ENCODE assay signal across 36 mouse cellular contexts in the genomic region with DNA sequence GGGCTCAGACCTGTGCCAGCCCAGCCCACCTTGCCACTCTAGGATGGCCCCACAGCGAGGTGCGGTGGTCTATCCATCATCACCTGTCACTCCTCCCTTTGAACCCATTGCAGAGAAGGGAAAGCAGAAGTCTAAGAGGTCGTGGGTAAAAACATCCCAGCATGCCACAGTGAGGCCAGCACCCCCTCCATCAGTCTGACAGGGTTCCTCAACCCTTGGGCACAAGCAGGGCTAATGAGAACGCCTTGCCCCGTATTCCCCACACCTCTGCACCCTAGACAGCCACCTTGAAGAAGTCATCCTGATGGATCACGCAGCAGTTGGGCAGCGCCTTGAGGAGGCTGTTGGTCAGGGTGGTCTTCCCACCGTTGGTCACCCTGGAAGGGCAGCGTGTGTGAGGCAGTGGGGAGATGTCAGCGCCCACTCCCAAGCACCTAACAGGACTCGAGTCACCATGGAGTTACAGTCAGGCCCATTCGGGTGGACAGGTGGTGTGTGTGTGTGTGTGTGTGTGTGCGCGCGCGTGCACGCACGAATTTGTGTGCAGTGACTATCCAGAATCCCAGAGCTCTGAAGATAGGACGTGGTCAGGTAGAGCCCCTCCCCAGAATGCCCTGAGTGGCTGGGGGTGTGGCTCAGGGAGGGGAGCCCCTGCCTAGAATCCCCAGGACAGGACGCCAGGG. TPM values are rescaled to one million over a fixed set of nuclear protein-coding genes. Genes with fewer than 3 reads are reported as not detected.
DNase-seq lines count a peak whose midpoint lies in the region; ATAC-seq and TF ChIP-seq lines count a peak whose summit lies in the region.
"Had no signal": no experiment of that assay in that cellular context is flagged by ENCODE, and none has a peak within 500 bp of the region (broad histone marks: within the 10 kb centered on the region; RNA-seq: fewer than 3 reads in every experiment).

No protein-coding gene starts in this region.

- peak overlapping the region; percentile 86 for H3K4me3 ChIP-seq in gastrocnemius, adult 2 months
- no peak overlapping the region for H3K4me3 ChIP-seq in intestine, embryonic 15.5 days (replicated peaks)
- H3K4me3 ChIP-seq in intestine, postnatal 0 days (ENCODE audit: low read depth, low read length), result no peak overlapping the region
- H3K4me3 ChIP-seq in heart, embryonic 14.5 days (ENCODE audit: control insufficient read depth in 1 of 2, insufficient read depth in 1 of 2, low read depth in 1 of 2, low read length in 2 of 2), result no peak overlapping the region
- H3K4me3 ChIP-seq: erythroblast, embryonic 14.5 days; hindbrain, embryonic 15.5 days; liver, embryonic 15.5 days; midbrain, embryonic 12.5 days had no signal

- 0 out of 2 replicates have a peak overlapping the region, but pooled peaks have one; percentile 5 for H3K9ac ChIP-seq in intestine, embryonic 15.5 days
- no peak overlapping the region for H3K9ac ChIP-seq in intestine, postnatal 0 days (ENCODE audit: low read depth, low read length)
- peak overlapping the region; percentile 69 for H3K9ac ChIP-seq in heart, embryonic 14.5 days (ENCODE audit: low read length)
- H3K9ac ChIP-seq: hindbrain, embryonic 15.5 days; liver, embryonic 15.5 days; lung, embryonic 14.5 days; midbrain, embryonic 12.5 days had no signal

- DNase-seq in gastrocnemius, adult 2 months, result peak; percentile 57
- DNase-seq in gastrocnemius, postnatal 25 days, result no peak
- peak; percentile 46 for DNase-seq in heart, postnatal 4 days
- DNase-seq in urinary bladder, postnatal 10 days (ENCODE audit: low spot score), result no peak
- DNase-seq in thymus, postnatal 4 days, result no peak
- DNase-seq: adrenal gland, postnatal 14 days; cerebellum, adult 11 months; cerebellum, adult 9-10 months; embryo, embryonic 11 days; kidney, adult 8-10 months; kidney, postnatal 4 days; left cerebral cortex, postnatal 4 days; lung, embryonic 14.5 days; thymus, adult 2 months had no signal

- H3K27ac ChIP-seq in gastrocnemius, adult 2 months, result peak overlapping the region; percentile 99
- no peak overlapping the region for H3K27ac ChIP-seq in intestine, embryonic 15.5 days
- H3K27ac ChIP-seq in intestine, postnatal 0 days (ENCODE audit: low read depth, low read length), result no peak overlapping the region
- peak overlapping the region; percentile 88 to 91 for H3K27ac ChIP-seq in heart, embryonic 14.5 days (replicated peaks in 1 of 2; ENCODE audit: control insufficient read depth in 1 of 2, insufficient read depth in 1 of 2, low read depth in 2 of 2, low read length in 2 of 2)
- H3K27ac ChIP-seq: hindbrain, embryonic 15.5 days; kidney, postnatal 0 days; liver, embryonic 15.5 days; midbrain, embryonic 12.5 days had no signal

- no peak overlapping the region for H3K4me2 ChIP-seq in intestine, embryonic 15.5 days (replicated peaks)
- no peak overlapping the region for H3K4me2 ChIP-seq in intestine, postnatal 0 days (replicated peaks; ENCODE audit: low read depth)
- peak overlapping the region; percentile 50 for H3K4me2 ChIP-seq in heart, embryonic 14.5 days (ENCODE audit: low read length)
- H3K4me2 ChIP-seq: hindbrain, embryonic 15.5 days; liver, embryonic 15.5 days; lung, embryonic 14.5 days; midbrain, embryonic 12.5 days had no signal

- ATAC-seq in intestine, embryonic 15.5 days, result no peak
- no peak for ATAC-seq in intestine, postnatal 0 days
- ATAC-seq in heart, embryonic 14.5 days (ENCODE audit: insufficient number of reproducible peaks, insufficient read depth, low FRiP score, low read depth), result no peak
- ATAC-seq: forebrain, embryonic 16.5 days had no signal

- H3K9me3 ChIP-seq in intestine, embryonic 15.5 days, result no peaks in the 10 kb centered on the region
- H3K9me3 ChIP-seq in intestine, postnatal 0 days (ENCODE audit: control insufficient read depth), result no peaks in the 10 kb centered on the region
- H3K9me3 ChIP-seq in heart, embryonic 14.5 days (ENCODE audit: control insufficient read depth, low read length), result no peaks in the 10 kb centered on the region
- H3K9me3 ChIP-seq: G1E; hindbrain, embryonic 15.5 days; liver, embryonic 15.5 days; midbrain, embryonic 12.5 days had no signal

- WGBS in intestine, embryonic 15.5 days, result 74% methylated on average over 20 of the region's 20 CpGs
- WGBS in intestine, postnatal 0 days, result 76% methylated on average over 20 of the region's 20 CpGs
- WGBS in heart, embryonic 14.5 days, result 61% methylated on average over 20 of the region's 20 CpGs

- H3K36me3 ChIP-seq in intestine, embryonic 15.5 days, result no peaks in the 10 kb centered on the region
- no peaks in the 10 kb centered on the region for H3K36me3 ChIP-seq in intestine, postnatal 0 days (ENCODE audit: control insufficient read depth, insufficient read depth)
- H3K36me3 ChIP-seq in heart, embryonic 14.5 days (ENCODE audit: control insufficient read depth, insufficient read depth, low read length), result peaks cover 3% of the 10 kb centered on the region; the same call in 1 of the 2 replicates
- H3K36me3 ChIP-seq: G1E; liver, embryonic 15.5 days; midbrain, embryonic 12.5 days had no signal

- peaks cover 1% of the 10 kb centered on the region; the same call in 1 of the 2 replicates for H3K4me1 ChIP-seq in intestine, embryonic 15.5 days (replicated peaks)
- H3K4me1 ChIP-seq in intestine, postnatal 0 days (replicated peaks; ENCODE audit: control insufficient read depth, insufficient read depth, low read length), result 0 out of 2 replicates have a peak, but pooled peaks cover 2% of the 10 kb centered on the region
- H3K4me1 ChIP-seq in heart, embryonic 14.5 days (ENCODE audit: control insufficient read depth in 2 of 2, insufficient read depth in 2 of 2, low read length in 2 of 2), result peaks cover 42 to 55% of the 10 kb centered on the region in 2 experiments
- H3K4me1 ChIP-seq: hindbrain, embryonic 15.5 days; midbrain, embryonic 12.5 days had no signal

- intact Hi-C loops in gastrocnemius, adult 2 months (cut with DNase I), result no loop called here

- H3K27me3 ChIP-seq in intestine, embryonic 15.5 days (replicated peaks), result no peaks in the 10 kb centered on the region; the same call in 1 of the 2 replicates
- H3K27me3 ChIP-seq in intestine, postnatal 0 days (replicated peaks; ENCODE audit: control insufficient read depth, insufficient read depth, low read length), result no peaks in the 10 kb centered on the region
- H3K27me3 ChIP-seq in heart, embryonic 14.5 days (ENCODE audit: control insufficient read depth, insufficient read depth, low read length), result peaks cover 6% of the 10 kb centered on the region; the same call in 1 of the 2 replicates

- TF ChIP-seq CTCF in gastrocnemius, adult 2 months (IDR thresholded peaks at IDR 0.05), result no peak
- TF ChIP-seq CTCF in intestine, postnatal 0 days (IDR thresholded peaks at IDR 0.05; ENCODE audit: low read depth), result no peak

RNA-seq across cellular contexts. Expression of gene Nmrk2, which starts 1.1 kb away (rescaled TPM):
- 10 to 100 TPM; 59.7 to 72.8 TPM for total RNA-seq in gastrocnemius, adult 2 months (2021)
- total RNA-seq in gastrocnemius, postnatal 25 days (2021), result 10 to 100 TPM; 41.1 to 57.7 TPM
- polyA plus RNA-seq in intestine, embryonic 15.5 days (2015; fragmentation: Nextera tagmentation; extraction: Ambion mirVana), result 0.14 TPM in 1 of 2 replicates, not detected in the other
- 0.08 and 0.10 TPM in 2 replicates for polyA plus RNA-seq in intestine, postnatal 0 days (2015; fragmentation: Nextera tagmentation; extraction: Ambion mirVana)
- 7.4 and 8.3 TPM in 2 replicates for polyA plus RNA-seq in heart, embryonic 14.5 days (2014; fragmentation: Nextera tagmentation; extraction: Ambion mirVana)
- total RNA-seq in heart, postnatal 4 days (2021), result 10 to 100 TPM; 44.1 to 74.9 TPM
- total RNA-seq: adrenal gland, postnatal 14 days; G1E; hematopoietic stem cell, adult 5-6 weeks; megakaryocyte progenitor cell, adult 5-6 weeks; midbrain, postnatal 0 days had no signal
- polyA plus RNA-seq: erythroblast, embryonic 14.5 days; forebrain, embryonic 11.5 days; G1E; gonadal fat pad, adult 2 months; hindbrain, embryonic 15.5 days; kidney, postnatal 0 days; liver, adult 2 months; lung, embryonic 14.5 days; midbrain, embryonic 12.5 days; neural tube, embryonic 14.5 days had no signal

RNA-seq across cellular contexts. Expression of gene 4930442H23Rik, which starts 17.1 kb away (rescaled TPM):
- total RNA-seq in gastrocnemius, adult 2 months (2021), result not detected
- total RNA-seq in gastrocnemius, postnatal 25 days (2021), result not detected
- polyA plus RNA-seq in intestine, embryonic 15.5 days (2015; fragmentation: Nextera tagmentation; extraction: Ambion mirVana), result 0.13 and 0.15 TPM in 2 replicates
- polyA plus RNA-seq in intestine, postnatal 0 days (2015; fragmentation: Nextera tagmentation; extraction: Ambion mirVana), result 0.12 TPM in 2 replicates
- polyA plus RNA-seq in heart, embryonic 14.5 days (2014; fragmentation: Nextera tagmentation; extraction: Ambion mirVana), result not detected in 2 replicates
- not detected for total RNA-seq in heart, postnatal 4 days (2021)
- total RNA-seq: adrenal gland, postnatal 14 days; G1E; gastrocnemius, adult 8-10 months; hematopoietic stem cell, adult 5-6 weeks; layer of hippocampus, adult 8-10 months; layer of hippocampus, postnatal 36 days; left cerebral cortex, postnatal 4 days; liver, adult 2 months; megakaryocyte progenitor cell, adult 5-6 weeks; midbrain, postnatal 0 days had no signal
- polyA plus RNA-seq: embryonic facial prominence, embryonic 14.5 days; erythroblast, embryonic 14.5 days; forebrain, embryonic 11.5 days; forebrain, embryonic 16.5 days; G1E; gonadal fat pad, adult 2 months; intestine, embryonic 14.5 days; kidney, postnatal 0 days; liver, adult 2 months; lung, embryonic 14.5 days; midbrain, embryonic 12.5 days; midbrain, postnatal 0 days; neural tube, embryonic 14.5 days; thymus, adult 2 months had no signal

RNA-seq across cellular contexts. Expression of gene Dapk3, which starts 17.9 kb away (rescaled TPM):
- 10 to 100 TPM; 22.1 to 24.9 TPM for total RNA-seq in gastrocnemius, adult 2 months (2021)
- total RNA-seq in gastrocnemius, postnatal 25 days (2021), result 10 to 100 TPM; 22.3 to 22.4 TPM
- polyA plus RNA-seq in intestine, embryonic 15.5 days (2015; fragmentation: Nextera tagmentation; extraction: Ambion mirVana), result 56.6 and 62.7 TPM in 2 replicates
- polyA plus RNA-seq in intestine, postnatal 0 days (2015; fragmentation: Nextera tagmentation; extraction: Ambion mirVana), result 50.5 and 53.4 TPM in 2 replicates
- polyA plus RNA-seq in heart, embryonic 14.5 days (2014; fragmentation: Nextera tagmentation; extraction: Ambion mirVana), result 41.5 and 51.0 TPM in 2 replicates
- 10 to 100 TPM; 41.9 to 45.7 TPM for total RNA-seq in heart, postnatal 4 days (2021)

RNA-seq across cellular contexts. Expression of gene Eef2, which starts 24.3 kb away (rescaled TPM):
- 1,000 to 10,000 TPM; 1,128 to 1,335 TPM for total RNA-seq in gastrocnemius, adult 2 months (2021)
- total RNA-seq in gastrocnemius, postnatal 25 days (2021), result 100 to 1,000 TPM; 838 to 862 TPM
- 515 and 540 TPM in 2 replicates for polyA plus RNA-seq in intestine, embryonic 15.5 days (2015; fragmentation: Nextera tagmentation; extraction: Ambion mirVana)
- polyA plus RNA-seq in intestine, postnatal 0 days (2015; fragmentation: Nextera tagmentation; extraction: Ambion mirVana), result 286 and 316 TPM in 2 replicates
- 331 and 337 TPM in 2 replicates for polyA plus RNA-seq in heart, embryonic 14.5 days (2014; fragmentation: Nextera tagmentation; extraction: Ambion mirVana)
- total RNA-seq in heart, postnatal 4 days (2021), result 1,000 to 10,000 TPM; 1,326 to 1,351 TPM

RNA-seq across cellular contexts. Expression of gene Atcay, which starts 29.9 kb away (rescaled TPM):
- not detected for total RNA-seq in gastrocnemius, adult 2 months (2021)
- not detected for total RNA-seq in gastrocnemius, postnatal 25 days (2021)
- polyA plus RNA-seq in intestine, embryonic 15.5 days (2015; fragmentation: Nextera tagmentation; extraction: Ambion mirVana), result 1.7 TPM in 2 replicates
- polyA plus RNA-seq in intestine, postnatal 0 days (2015; fragmentation: Nextera tagmentation; extraction: Ambion mirVana), result 0.90 and 1.1 TPM in 2 replicates
- 0.74 and 0.80 TPM in 2 replicates for polyA plus RNA-seq in heart, embryonic 14.5 days (2014; fragmentation: Nextera tagmentation; extraction: Ambion mirVana)
- total RNA-seq in heart, postnatal 4 days (2021), result under 1 TPM; 0.23 to 0.24 TPM
- total RNA-seq: gastrocnemius, adult 8-10 months; hematopoietic stem cell, adult 5-6 weeks; liver, adult 2 months; megakaryocyte progenitor cell, adult 5-6 weeks had no signal
- polyA plus RNA-seq: erythroblast, embryonic 14.5 days; G1E; liver, adult 2 months; liver, embryonic 15.5 days; lung, embryonic 14.5 days had no signal

Comparison
In these comparisons a context has a peak if more than half of its experiments do, and no peak if none do; other contexts are left out.
1. DNase-seq: peak in gastrocnemius, adult 2 months (single experiment) and heart, postnatal 4 days (single experiment); none in gastrocnemius, postnatal 25 days (single experiment), urinary bladder, postnatal 10 days (single experiment) and thymus, postnatal 4 days (single experiment).
2. H3K27ac ChIP-seq: peak in gastrocnemius, adult 2 months (single experiment) and heart, embryonic 14.5 days (2 of 2); none in intestine, embryonic 15.5 days (single experiment) and intestine, postnatal 0 days (single experiment).